Mouse (Mus musculus) left cerebral cortex, postnatal 25 days (tissue): ENCODE measurements at regions not wholly inside any gene's neighbourhood (a gene's known extent, or its start where the extent isn't known, plus 50 kb on each side); places are given as distances from the start of the nearest gene placed in this dataset.

Experiments used
- DNase-seq, 2 experiments: peaks; one replicate each; pipeline ENCODE4 v3.0.0; 2022; ENCODE audit warnings: low spot score in 2 of 2, mixed read lengths in 1 of 2
- intact Hi-C: fragments of 180-260 bp; cut with DNase I; formaldehyde crosslinking; loops from one replicate; pipeline ENCODE4 v1.15.1; 2025

GRCm38 (mm10) chr15:24161974-24162373 is 1251.6 kb downstream of the Basp1 start:
- intact Hi-C loops, result no loop called here
- no peak for DNase-seq

GRCm38 (mm10) chr15:24157700-24158350 is 1255.7 kb downstream of the Basp1 start:
- intact Hi-C loops, result no loop called here
- no peak for DNase-seq

- intact Hi-C loops, result no loop called here
- no peak for DNase-seq
Observed at GRCm38 (mm10) chr15:24154291-24154690, 1259.3 kb downstream of the Basp1 start.

DNA sequence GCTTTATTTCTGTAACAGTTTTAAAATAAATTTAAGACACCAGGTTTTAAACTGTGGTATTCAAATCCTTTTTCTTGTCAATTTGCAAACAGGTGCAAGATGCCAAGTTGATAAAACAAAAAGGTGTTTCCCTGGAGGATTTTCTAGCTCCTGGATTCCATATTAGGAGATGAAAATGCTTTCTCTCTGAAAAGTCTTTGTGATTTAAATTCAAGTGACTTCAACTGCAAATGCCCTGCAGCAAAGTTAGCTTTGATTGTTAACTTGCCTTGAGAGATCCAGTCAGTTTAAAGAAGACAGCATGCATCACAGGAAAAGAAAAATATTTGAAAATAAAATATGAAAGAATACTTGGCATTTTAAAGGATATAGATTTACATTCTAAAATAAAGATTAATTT is 1289.3 kb downstream of the Basp1 start:
- intact Hi-C loops, result no loop called here
- DNase-seq, result no peak

- intact Hi-C loops, result no loop called here
- no peak for DNase-seq
Observed at GRCm38 (mm10) chr15:24086267-24086666, 1327.3 kb downstream of the Basp1 start.

DNA sequence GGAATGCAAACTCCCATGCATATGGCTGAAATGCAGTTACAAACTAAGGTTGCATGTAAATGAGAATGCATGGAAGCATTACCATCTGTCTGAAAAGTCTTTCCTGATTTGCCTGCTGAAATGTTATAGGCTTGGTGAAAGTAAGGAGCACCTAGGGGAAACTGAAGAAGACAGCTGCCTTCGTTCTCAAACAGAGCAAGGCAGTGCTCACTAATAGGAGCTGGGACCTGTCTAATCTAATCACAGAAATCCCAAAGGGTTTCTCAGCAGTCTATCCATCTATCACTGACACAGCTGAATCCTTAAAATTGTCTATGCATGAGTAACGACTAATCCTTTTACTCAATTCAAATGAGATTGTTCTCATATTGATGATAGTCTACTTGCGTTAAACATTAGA is 1360.4 kb downstream of the Basp1 start:
- intact Hi-C loops, result no loop called here
- DNase-seq, result no peak

DNA sequence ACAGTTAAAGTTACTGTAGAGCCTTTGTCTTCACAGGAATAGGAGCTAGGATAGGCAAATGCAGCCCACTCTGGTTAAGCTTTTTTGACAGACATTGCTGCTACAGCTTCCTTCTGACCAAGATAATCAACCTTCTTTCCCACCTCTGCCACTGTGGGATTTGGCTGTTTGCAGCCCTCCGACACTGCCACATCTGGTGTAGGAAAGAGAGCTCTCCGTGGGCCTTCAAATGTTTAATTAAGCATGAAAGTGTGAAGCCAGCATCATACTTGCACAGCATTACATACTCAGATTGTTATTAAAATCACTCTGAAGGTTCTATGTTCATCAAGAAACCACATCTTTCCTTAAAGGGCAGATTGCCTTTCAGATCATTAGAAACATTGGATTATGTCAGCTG is 1372.7 kb downstream of the Basp1 start:
- no peak for DNase-seq
- intact Hi-C loops, result no loop called here

- DNase-seq, result peak; percentile 32 to 40
- intact Hi-C loops, result no loop called here
Observed at GRCm38 (mm10) chr15:24039174-24039573, 1374.4 kb downstream of the Basp1 start.

GRCm38 (mm10) chr15:24022137-24022536 is 1391.4 kb downstream of the Basp1 start:
- intact Hi-C loops, result no loop called here
- no peak for DNase-seq

- intact Hi-C loops, result no loop called here
- no peak for DNase-seq
Observed at GRCm38 (mm10) chr15:24004711-24005110, 1408.9 kb downstream of the Basp1 start.

GRCm38 (mm10) chr15:23979506-23979905 is 1430.7 kb downstream of the Cdh18 start:
- intact Hi-C loops, result no loop called here
- DNase-seq, result no peak
